Mouse (Mus musculus) kidney, postnatal 36 days (tissue): ENCODE measurements at regions not wholly inside any gene's neighbourhood (a gene's known extent, or its start where the extent isn't known, plus 50 kb on each side); places are given as distances from the start of the nearest gene placed in this dataset.
"Not testable (repeated sequence)": the region's sequence is repeated elsewhere in the genome, so short reads cannot be mapped to it uniquely, and the experiment has no call there.

Source experiments
- DNase-seq, 2 experiments: peaks; one replicate each; pipeline ENCODE4 v3.0.0; 2021 to 2022; ENCODE audit warnings: mixed read lengths in 2 of 2

DNA sequence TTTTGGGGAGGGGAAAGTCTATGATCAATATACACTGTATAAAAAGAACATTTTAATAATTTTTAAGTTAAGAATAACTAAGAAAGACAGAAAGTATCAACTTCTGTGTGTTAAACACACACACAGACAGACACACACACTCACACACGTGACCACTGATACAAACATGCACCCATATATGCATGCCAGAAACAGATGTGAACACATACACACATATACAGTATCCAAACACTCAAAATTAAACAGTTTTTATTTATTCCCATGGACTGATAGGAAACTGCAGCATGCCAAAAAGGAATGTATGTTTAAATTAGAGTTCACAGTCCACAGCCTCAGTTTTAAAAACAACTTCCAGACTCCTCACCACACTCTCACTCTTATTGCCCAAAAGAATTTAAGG, 203.4 kb upstream of the Tbl1x start:
- DNase-seq: no peak

DNA sequence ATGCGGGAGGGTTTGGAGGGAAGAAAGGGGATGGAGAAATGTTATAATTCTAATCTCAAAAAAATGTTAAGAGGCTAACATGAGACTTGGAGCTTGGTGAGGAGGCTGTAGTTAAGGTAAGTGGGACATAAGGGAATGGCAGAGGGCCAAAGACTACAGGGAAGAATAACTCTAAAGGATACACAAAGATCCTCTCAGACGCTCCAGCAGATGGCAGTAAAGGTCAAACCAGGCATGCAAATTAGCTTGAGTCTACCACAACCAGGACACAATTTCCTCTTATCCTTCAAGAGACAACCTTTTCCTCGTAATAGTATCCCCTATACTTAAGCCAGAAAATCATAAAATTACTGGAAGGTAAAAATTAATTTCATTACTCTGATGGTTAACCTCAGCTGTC, 196.4 kb upstream of the Tbl1x start:
- peak; percentile 51 to 70 for DNase-seq

DNA sequence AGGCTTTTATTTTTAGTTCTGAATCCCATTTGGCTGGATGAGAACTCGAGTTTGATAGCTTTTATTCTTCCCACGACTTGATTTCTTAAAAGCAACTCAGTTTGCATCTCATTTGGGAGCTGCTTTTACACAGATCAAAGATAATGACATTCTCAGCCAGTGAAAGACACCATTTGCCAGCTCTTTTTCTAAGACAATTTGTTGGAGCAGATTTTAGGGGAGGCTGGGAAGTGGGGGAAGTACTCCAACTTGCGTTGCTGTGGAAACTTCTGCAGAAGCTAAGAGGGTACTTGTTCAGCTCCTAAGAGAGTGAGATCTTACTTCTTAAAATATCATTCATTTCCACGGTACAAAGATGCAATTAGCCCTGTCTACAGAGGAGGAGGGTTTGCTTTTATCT, 187.2 kb upstream of the Tbl1x start:
- no peak for DNase-seq

DNA sequence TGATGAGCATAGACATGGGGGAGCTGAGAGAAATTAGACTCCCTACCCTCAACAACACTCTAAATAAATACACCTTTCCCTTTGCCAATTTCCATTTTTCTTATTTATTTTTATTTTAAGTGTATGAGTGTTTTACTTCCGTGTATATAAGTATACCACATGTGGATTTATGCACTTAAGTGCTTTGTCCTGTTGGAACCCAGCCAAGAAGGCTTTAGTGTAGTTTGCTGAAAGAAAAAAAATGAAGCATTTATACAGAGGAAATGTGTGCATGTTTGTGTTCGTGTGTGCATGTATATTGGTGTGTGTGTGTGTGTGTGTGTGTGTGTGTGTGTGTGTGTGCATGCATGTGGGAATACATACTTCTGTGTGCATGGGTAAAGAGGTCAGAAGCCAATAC, 157.6 kb upstream of the Tbl1x start:
- DNase-seq: no peak

DNA sequence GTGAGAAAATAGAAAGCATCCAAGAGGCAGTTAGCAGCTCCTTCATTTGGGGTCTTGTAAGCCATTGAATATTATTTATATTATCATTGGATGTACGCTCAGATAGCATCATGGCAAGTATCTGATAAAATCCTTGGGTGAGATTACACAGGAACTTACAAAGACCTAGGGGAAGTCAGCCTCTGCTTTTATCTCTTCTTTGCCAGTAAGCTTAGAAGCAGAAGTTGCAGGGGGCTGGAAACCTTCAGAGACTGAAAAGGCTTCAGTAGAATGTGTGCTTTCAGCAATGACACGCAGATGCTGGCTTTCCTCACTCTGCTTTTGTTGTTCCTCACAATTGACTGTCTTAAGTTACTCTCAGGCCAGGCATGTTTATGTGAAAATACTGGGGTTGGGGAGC, 150.3 kb upstream of the Tbl1x start:
- DNase-seq: no peak

DNA sequence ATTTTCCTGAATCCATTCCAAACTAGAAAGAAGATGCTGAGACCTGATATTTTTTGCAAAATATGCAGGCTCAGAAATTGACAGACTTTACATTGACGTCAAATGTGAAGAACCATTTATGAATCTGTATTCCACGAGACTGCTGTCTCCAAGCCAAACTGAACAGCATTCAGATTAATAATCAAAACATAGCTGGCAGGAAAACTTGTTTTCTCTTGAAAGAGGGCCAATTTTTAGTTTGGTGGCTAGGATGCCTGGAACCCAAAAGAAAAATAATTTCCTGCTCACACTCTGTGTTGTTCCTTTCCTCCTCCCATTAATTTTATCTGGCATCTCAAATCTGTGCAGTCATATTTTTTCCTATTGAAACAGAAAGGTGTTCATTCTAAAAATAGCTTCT, 149.7 kb upstream of the Tbl1x start:
- peak in 1 of 2 experiments; percentile 0 for DNase-seq

DNA sequence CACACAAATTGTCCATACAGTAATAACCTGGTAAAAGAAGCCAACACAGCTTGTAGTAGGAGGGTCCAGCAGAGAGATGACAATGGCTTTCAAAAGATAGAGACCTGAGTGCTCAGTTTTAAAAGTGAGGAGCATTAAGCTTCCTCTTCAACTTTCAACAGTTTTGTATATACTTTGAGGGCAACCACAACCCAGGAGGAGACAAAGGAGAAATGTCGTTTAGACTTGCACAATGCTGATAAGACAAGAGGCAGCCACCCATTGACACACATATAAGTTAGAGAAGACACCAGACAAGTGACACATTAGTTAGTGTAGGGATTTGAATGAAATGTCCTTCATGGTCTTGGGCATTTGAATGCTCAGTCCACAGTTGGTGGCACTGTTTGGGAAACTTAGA, 147.2 kb upstream of the Tbl1x start:
- DNase-seq: no peak

DNA sequence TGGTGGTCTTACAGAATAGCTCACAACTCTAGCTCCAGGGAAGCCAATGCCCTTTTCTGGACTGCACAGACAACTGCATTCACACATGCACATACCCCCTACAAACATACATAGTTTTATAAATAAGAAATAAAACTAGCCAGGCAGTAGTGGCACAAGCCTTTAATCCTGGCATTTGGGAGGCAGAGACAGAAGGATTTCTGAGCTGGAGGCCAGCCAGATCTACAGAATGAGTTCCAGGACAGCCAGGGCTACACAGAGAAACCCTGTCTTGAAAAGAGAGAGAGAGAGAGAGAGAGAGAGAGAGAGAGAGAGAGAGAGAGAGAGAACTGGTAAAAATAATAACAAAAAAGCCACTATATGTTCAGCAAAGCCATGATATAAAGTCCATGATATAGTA, 143.5 kb upstream of the Tbl1x start:
- no peak for DNase-seq

DNA sequence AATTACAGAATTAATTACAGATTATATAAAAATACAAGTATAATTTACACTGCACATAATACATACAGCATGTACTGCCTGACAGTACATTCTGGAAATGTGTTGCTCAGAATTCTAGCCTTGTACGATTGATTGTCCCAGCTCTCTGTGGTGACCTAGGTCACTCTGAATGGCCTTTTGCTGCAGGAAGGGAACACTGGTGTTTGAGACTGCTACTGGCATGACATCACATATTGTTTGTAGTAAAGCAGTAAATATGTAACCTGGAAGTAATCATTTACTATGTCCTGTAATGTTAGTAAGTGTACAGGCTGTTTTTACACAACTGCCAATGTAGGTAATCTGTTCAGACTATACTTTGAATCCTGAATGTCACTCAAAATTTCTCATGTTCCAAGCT, 123.5 kb upstream of the Tbl1x start:
- DNase-seq: no peak

DNA sequence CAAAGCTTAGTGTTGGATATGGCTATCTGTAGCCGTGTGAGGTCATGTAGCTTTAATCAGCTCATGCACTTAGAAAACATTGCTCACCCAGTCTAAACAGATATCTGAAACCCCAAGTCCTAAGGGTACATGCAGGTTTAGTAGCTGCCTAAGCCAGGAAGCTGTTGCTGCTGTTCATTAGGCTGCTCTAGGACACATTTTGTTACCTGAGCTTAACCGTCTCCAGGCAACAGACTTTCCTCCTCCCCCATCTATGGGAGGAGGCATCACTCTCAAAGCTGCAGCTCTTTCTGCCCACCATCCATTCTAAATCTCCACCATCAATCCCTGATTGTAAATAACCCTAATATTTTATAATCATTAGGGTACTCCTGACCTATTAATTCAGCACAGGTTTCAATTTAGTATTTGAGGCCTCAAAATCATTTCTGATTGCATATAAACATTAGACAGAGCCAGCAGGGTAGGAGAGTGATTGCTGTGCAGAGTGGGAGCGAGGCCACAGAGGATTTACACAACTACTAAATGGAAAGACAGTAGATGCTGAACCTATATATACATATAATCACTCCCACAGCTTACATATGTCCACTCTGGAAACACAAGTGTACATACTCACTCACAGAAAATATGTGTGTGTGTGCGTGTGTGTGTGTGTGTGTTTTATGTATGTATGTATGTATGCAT, 118.9 kb upstream of the Tbl1x start:
- no peak for DNase-seq

DNA sequence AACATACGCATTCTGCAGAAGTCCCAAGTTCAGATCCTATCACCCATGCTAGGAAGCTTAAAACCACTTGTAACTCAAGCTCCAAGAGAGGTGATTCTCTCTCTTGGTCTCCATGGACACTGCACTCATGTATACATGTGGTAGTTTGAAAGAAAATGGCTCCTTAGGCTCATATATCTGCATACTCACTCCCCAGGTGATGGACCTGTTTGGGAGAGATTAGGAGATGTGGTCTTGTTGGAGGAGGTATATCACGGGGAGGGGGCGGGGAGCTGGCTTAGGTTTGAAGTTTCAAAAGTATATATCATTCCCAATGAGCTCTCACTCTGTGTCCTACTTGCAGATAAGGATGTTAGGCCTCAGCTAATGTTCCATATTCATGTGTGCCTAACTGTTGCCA, 103.9 kb upstream of the Tbl1x start:
- no peak for DNase-seq

DNA sequence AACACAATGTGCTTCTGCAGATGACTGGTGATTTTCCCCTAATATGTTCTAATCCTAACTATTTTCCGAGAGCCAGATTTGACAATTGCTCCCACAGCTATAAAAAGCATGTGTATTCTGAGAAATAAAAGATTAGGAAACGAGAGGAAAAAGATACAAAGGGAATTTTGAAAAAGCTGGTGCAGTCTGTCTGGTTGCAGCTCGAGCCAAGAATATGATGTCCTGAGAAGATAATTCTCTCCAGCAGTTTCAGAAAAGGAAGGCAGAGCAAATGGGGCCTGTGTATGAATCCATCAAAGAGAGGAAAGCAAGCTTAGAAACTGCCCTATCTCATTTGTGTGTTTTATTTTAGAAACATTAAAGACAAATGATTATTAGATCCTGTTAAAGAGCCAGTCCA, 102.9 kb upstream of the Tbl1x start:
- no peak for DNase-seq

DNA sequence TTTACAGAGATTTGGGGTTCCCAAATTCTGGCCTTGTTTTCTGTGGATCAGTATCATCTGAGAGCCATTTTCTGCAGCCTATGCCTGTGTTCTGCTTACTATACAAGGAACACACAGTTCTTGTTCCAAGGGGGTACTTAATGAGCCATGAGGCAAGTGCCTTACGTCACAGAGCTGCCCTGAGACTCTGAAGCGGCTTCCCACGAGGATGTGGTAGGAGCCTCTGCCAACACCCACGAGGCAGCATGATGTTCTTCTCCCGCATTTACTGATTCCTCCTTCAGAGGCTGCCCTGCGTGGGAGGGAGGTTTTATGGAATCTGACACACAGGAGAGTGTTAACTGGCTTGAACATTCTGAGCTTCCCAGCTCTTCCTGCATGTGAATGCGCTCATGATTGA, 101.4 kb upstream of the Tbl1x start:
- peak in 1 of 2 experiments; percentile 51 for DNase-seq

DNA sequence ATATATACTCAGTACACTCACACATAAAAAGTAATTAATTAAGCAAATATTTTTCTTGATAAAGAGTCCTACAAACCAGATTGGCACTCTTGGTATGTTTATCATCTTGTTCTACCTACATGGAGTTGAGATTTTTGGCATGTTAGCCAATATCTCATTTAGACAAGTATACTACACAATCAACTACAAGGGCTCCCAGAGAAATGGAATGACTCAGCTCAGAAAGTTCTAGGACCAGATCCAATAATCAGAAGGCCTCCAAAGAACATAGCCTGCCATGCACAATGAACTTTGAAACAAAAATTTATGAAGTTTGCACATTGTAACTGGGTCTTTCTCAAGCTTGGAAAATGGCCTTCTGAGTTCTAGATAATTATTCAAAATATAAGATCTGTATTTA, 100.0 kb upstream of the Tbl1x start:
- no peak for DNase-seq

DNA sequence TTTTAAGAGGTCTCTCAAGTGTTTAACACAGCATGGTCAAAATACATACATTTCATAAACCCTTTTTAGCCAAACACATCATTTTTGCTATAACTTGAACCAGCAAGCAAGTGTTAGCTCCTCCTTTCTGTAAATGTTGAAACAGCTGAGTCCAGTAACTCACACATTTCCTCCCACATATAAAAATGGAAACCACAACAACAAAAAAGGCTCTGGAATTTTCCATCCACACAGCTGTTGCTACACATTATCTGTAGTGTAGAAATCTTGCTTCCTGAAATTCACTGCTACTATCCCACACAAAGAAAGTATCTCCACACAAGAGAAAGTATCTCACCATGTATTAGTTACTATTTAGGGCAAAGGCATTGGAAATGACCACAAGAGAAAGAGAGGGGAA, 96.7 kb upstream of the Tbl1x start:
- DNase-seq: no peak

DNA sequence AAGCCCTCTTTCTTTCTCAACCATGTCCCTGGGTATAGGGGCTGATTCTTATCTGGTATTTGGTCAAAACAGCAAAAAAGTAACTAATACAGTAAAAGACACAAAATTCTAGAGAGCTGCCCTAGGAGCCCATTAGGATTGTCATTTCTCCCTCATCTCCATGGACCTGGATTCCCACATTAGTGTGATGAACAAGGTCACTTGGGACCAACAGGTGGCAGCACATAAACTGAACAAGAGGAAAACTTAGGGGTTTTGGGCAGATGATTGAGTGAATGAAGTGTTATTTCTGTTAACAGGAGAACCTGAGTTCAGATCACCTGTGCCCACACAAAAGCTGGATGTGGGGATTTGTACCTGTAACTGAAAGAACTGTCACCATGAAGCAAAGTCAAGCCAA, 93.0 kb upstream of the Tbl1x start:
- peak; percentile 15 to 60 for DNase-seq

DNA sequence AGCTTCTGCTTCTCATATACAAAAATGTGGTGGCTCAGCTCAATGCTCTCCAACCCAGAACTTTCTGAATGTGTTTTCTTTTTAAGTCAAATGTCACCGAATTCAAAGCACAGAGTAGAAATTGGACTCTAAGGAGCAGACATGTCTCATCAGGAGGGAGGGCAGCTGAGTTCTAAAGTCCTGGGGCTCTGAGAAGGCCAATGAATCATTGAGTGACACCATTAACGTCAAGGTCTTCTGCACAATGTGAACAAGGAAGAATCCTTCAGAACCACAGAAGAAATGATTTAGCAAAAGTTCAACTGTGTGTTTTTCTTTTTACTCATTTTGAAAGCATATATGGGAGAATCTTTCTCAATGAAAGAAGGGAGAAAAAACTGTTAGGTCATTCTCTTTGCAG, 88.6 kb upstream of the Tbl1x start:
- no peak for DNase-seq

DNA sequence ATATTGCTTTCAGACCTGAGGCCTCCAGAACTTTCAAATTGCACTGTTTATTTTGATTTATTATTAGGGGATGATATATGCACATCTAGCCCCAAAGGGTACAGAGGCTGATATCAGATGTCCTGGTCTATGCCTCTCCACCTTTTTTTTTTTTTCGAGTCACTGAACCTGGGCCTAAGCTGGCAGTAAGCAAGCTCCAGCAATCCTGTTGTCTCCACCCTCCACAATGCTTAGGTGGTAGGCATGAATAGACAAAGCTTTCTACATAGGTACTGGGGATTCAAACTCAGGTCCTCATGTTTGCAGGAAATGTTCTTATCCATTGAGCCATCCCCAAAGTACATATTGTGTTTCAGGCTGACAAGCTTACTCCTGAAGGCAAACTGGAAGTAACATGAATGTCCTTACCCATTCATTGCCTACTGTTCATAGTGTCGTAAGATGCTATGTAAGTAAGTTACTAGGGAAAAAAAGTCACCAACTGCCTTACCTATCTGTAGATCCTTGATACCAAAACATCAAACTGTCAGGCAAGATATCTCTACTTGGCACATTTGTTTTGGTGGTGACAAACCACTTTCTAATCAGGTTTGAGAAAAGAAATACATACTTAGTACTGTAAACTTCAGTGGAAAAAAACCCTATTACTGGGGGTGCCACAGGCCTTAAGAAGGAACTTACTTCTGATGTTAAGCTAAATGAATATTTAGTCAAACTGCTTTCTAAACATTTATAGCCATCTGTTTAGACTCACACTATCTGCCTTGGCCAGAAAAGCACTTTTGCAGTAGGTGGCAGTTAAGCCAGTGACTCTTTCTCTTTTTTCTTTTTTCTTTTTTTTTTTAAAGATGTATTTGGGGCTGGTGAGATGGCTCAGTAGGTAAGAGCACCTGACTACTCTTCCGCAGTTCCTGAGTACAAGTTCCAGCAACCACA, 85.8 kb upstream of the Tbl1x start:
- DNase-seq: no peak

DNA sequence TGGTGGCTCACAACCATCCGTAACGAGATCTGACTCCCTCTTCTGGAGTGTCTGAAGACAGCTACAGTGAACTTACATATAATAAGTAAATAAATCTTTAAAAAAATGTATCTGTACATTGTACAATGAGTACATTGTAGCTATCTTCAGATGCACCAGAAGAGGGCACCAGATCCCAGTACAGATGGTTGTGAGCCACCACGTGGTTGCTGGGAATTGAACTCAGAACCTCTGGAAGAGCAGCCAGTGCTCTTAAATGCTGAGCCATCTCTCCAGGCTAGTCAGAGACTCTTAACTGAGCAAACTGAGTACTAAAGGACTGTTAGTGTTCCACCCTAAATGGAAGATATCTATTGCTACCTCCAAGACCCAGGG, 85.1 kb upstream of the Tbl1x start:
- not testable (repeated sequence) for DNase-seq

DNA sequence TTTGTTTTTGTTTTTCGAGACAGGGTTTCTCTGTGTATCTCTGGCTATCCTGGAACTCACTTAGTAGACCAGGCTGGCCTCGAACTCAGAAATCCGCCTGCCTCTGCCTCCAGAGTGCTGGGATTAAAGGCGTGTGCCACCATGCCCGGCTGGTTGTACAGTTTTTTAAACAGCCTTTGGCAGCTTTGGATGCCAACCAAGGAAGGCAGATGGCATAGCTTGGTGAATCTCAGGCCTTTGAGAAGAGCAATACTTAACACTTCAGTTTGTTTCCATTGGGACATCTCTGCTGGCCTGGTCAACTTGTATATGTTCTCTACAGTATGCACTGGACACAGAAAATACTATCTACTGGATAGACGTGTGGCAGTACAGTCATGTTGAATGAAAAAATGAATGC, 84.0 kb upstream of the Tbl1x start:
- DNase-seq: not testable (repeated sequence)

DNA sequence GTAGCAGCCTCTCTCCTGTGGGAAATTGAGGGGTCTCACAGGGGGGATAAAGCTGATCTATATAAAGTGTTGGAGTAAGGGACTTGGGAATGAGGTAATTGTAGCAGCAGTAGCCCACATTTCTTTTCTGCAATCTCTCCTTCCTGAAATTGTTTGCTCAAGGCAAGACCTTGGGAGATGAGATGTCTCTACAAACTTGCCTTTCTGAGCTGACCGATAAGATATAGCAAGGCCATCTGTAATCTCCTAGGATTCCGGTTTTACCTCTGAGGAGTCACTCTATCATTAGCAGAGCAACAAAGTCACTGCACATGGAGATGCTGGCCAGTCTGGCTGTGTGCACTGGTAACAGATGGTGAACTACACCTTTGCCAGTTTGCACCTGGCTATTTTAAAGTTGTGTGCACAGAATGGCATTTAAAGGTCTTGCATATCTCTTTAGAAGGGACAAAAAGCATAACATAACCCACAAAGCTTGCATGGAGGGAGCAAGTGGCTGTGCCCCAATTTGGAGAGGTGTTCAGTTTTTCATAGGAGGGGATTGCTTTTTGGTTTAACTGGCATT, 78.7 kb upstream of the Tbl1x start:
- no peak for DNase-seq

DNA sequence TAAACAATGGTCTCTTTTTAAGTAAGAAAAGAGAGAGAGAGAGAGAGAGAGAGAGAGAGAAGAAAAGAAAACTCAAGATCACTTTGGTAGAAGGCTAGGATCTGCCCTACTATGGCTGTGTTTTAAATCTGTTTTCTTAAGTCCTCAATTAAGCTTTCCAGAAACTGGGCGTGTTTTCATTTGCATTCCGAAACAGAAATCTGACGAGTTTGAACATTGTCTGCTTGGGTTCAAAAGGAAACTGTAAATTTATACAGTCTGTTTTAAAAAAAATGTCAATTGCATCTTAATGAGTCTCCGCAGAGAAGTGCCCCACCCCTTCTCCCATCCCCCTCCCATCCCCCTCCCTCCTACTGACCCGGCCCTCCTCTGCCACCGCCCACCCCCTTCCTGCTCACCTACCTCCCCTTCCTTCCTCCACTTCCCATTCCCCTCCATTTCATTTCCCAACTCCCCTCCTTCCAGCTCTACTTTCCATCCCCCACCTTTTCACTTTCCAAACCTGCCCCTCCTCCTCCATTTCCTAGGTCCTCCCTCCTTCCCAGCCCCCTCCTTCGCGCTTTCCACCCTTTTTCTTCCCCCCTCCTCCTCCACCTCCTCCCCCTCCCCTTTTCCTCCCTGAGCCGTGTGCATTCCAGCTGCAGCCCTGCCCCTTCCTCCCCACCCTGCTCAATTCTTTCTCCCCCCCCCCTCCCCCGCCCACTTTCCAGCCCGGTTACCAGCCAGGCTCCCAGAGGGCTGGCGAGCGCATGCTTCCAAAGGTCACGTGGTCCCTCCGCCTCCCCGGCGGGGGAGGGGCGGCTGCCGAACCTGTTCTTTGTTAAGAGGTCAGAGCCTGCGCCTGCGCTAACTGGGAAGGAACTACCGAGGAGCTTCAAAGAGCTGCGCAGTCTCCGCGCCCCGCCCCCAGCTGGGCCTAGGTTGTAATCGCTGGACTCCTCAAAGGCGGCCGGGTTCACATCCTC, 77.7 kb upstream of the Tbl1x start:
- peak; percentile 97 to 98 for DNase-seq

DNA sequence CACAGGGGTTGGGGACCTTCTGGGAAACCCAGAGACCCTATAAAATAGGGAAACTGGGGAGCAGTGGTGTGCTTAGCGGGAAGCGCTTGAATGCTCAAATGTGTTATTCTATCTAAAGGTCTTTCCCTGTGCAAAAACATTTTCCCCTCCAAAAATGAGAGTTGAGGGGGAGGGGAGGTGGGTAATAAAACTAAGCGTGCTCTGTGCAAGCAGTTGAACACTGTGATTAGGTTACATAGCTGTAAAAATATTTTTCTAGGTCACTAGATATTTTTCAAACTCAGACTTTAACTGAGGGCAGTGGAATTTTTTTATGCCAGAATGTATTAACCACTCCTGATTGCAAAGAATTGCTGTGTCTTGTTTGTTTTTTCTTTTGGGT, 77.0 kb upstream of the Tbl1x start:
- no peak for DNase-seq
